Mouse (Mus musculus) megakaryocyte progenitor cell, adult 5-6 weeks (primary cell): Measurements from ENCODE around the gene Ccdc92. TPM values are rescaled to one million over a fixed set of nuclear protein-coding genes. Genes with fewer than 3 reads are reported as not detected.

Experiments used
- ATAC-seq: replicated peaks from 2 replicates; pipeline ENCODE4 v1.8.0; 2016; ENCODE audit warnings: mild to moderate bottlenecking, moderate TSS enrichment, inconsistent platforms; ENCODE audit not compliant: poor library complexity
- total RNA-seq, 2 experiments: library from RNA; stranded (forward) in 1 of 2; stranded (reverse) in 1 of 2; fragments of 157-497, 149-512 nt in 1 of 2; fragments of 200-1000 nt in 1 of 2; gene quantifications; 2 replicates each; pipeline versions ENCODE4 v1.2.3 to v1.2.4; 2015 to 2017

Ccdc92 gene
- total RNA-seq, 2 experiments from 2014 or later = 0.21 TPM; not detected in 1

GRCm38 (mm10) chr5:124860013-124860412 is 2.2 kb downstream of the Ccdc92 start:
- 0 out of 2 replicates have a peak, but pooled peaks have one; percentile 36 for ATAC-seq

- ATAC-seq = no peak
Measured at GRCm38 (mm10) chr5:124854202-124854601, 8.0 kb downstream of the Ccdc92 start.

GRCm38 (mm10) chr5:124853079-124853478 is 9.1 kb downstream of the Ccdc92 start:
- ATAC-seq = no peak

GRCm38 (mm10) chr5:124852294-124852693 is 9.9 kb downstream of the Ccdc92 start:
- ATAC-seq = no peak

GRCm38 (mm10) chr5:124851572-124851971 is 10.7 kb downstream of the Ccdc92 start:
- ATAC-seq = no peak

- ATAC-seq = peak; percentile 52
Measured at GRCm38 (mm10) chr5:124848994-124849393, 13.2 kb downstream of the Ccdc92 start.

- no peak for ATAC-seq
Measured at GRCm38 (mm10) chr5:124847014-124847413, 15.2 kb downstream of the Ccdc92 start.

GRCm38 (mm10) chr5:124844929-124845328 is 17.3 kb downstream of the Ccdc92 start:
- ATAC-seq = 0 out of 2 replicates have a peak, but pooled peaks have one; percentile 39

- no peak for ATAC-seq
Measured at GRCm38 (mm10) chr5:124843386-124843785, 18.8 kb downstream of the Ccdc92 start.

- ATAC-seq = no peak
Measured at GRCm38 (mm10) chr5:124840669-124841068, 21.6 kb downstream of the Ccdc92 start.

GRCm38 (mm10) chr5:124840202-124840601 is 22.0 kb downstream of the Ccdc92 start:
- no peak for ATAC-seq

GRCm38 (mm10) chr5:124836621-124837020 is 25.6 kb downstream of the Ccdc92 start:
- no peak for ATAC-seq

- no peak for ATAC-seq
Measured at GRCm38 (mm10) chr5:124836075-124836474, 26.1 kb downstream of the Ccdc92 start.

- ATAC-seq = no peak
Measured at GRCm38 (mm10) chr5:124835218-124835617, 27.0 kb downstream of the Ccdc92 start.

GRCm38 (mm10) chr5:124830331-124830730 is 31.9 kb downstream of the Ccdc92 start:
- ATAC-seq = no peak

- ATAC-seq = no peak
Measured at GRCm38 (mm10) chr5:124822128-124822894, 39.9 kb downstream of the Ccdc92 start.

- ATAC-seq = no peak
Measured at GRCm38 (mm10) chr5:124817050-124817449, 45.2 kb downstream of the Ccdc92 start.

- no peak for ATAC-seq
Measured at GRCm38 (mm10) chr5:124814797-124815196, 47.4 kb downstream of the Ccdc92 start.

- no peak for ATAC-seq
Measured at GRCm38 (mm10) chr5:124812466-124812865, 49.8 kb downstream of the Ccdc92 start.

- ATAC-seq = no peak
Measured at GRCm38 (mm10) chr5:124809708-124810366, 52.4 kb downstream of the Ccdc92 start.

- ATAC-seq = no peak
Measured at GRCm38 (mm10) chr5:124792112-124792511, 70.1 kb downstream of the Ccdc92 start.

- no peak for ATAC-seq
Measured at GRCm38 (mm10) chr5:124785650-124786049, 76.6 kb downstream of the Ccdc92 start.
